Mouse (Mus musculus): ENCODE measurements around the gene Ruvbl1.

- TF ChIP-seq CTCF (IDR thresholded peaks at IDR 0.05; ENCODE audit: control insufficient read depth, insufficient read depth, low read length) = no peak
- TF ChIP-seq POLR2A (IDR thresholded peaks at IDR 0.05; ENCODE audit: borderline replicate concordance, control insufficient read depth, low read depth, low read length) = no peak
Observed at GRCm38 (mm10) chr6:88513984-88514383, 48.8 kb downstream of the Ruvbl1 start.
